Mouse (Mus musculus): ENCODE measurements around the gene Guca2a. TPM values are rescaled to one million over a fixed set of nuclear protein-coding genes. Genes with fewer than 3 reads are reported as not detected.

The Guca2a gene
- polyA plus RNA-seq (2014; fragmentation: Nextera tagmentation; extraction: Ambion mirVana) = not detected in 2 replicates

GRCm38 (mm10) chr4:119637176-119637845 is at the start of gene Guca2a:
Gene Guca2a, plus strand, starts transcription at chr4:119637704.
- no peak within 1 kb of the TSS for H3K27ac ChIP-seq (ENCODE audit: low read depth, low read length)
- H3K4me2 ChIP-seq = no peak within 1 kb of the TSS
- DNase-seq (ENCODE audit: low spot score, missing footprints) = peak; percentile 17
- no peaks in the 10 kb centered on the region for H3K4me1 ChIP-seq (ENCODE audit: control insufficient read depth, insufficient read depth, low read length)
- no peak within 1 kb of the TSS for H3K9ac ChIP-seq (ENCODE audit: low read length)
- 75% methylated on average over 4 of the region's 4 CpGs for WGBS
- no peak for ATAC-seq (ENCODE audit: low FRiP score)
- no peak within 1 kb of the TSS for H3K4me3 ChIP-seq (ENCODE audit: low read depth, low read length)
- no peaks in the 10 kb centered on the region for H3K36me3 ChIP-seq (ENCODE audit: control insufficient read depth, insufficient read depth, low read length)
- H3K9me3 ChIP-seq (ENCODE audit: control insufficient read depth, low read length) = no peaks in the 10 kb centered on the region
- H3K27me3 ChIP-seq (ENCODE audit: control insufficient read depth, insufficient read depth, low read length) = no peaks in the 10 kb centered on the region

- Histone ChIP-seq H3K4me2 (no peak overlapping the region), H3K27ac (ENCODE audit: low read depth, low read length) (no peak overlapping the region), H3K36me3 (ENCODE audit: control insufficient read depth, insufficient read depth, low read length) (peaks cover 2% of the 10 kb centered on the region; the same call in 1 of the 2 replicates), H3K9ac (ENCODE audit: low read length) (no peak overlapping the region), H3K4me1 (ENCODE audit: control insufficient read depth, insufficient read depth, low read length) (no peaks in the 10 kb centered on the region), H3K9me3 (ENCODE audit: control insufficient read depth, low read length) (no peaks in the 10 kb centered on the region), H3K4me3 (ENCODE audit: low read depth, low read length) (no peak overlapping the region), H3K27me3 (ENCODE audit: control insufficient read depth, insufficient read depth, low read length) (no peaks in the 10 kb centered on the region)
- WGBS = 97% methylated on average over 2 of the region's 2 CpGs
- ATAC-seq (ENCODE audit: low FRiP score) (no peak), DNase-seq (ENCODE audit: low spot score, missing footprints) (no peak)
These were observed 49.5 kb upstream of the Guca2a start for GRCm38 (mm10) chr4:119588037-119588436.

GRCm38 (mm10) chr4:119589423-119589822 is 48.1 kb upstream of the Guca2a start:
- ATAC-seq (ENCODE audit: low FRiP score) (no peak), DNase-seq (ENCODE audit: low spot score, missing footprints) (no peak)
- H3K9ac ChIP-seq (ENCODE audit: low read length) = no peak overlapping the region
- no peaks in the 10 kb centered on the region for H3K9me3 ChIP-seq (ENCODE audit: control insufficient read depth, low read length)
- 93% methylated on average over 2 of the region's 2 CpGs for WGBS
- H3K36me3 ChIP-seq (ENCODE audit: control insufficient read depth, insufficient read depth, low read length) = peaks cover 2% of the 10 kb centered on the region; the same call in 1 of the 2 replicates
- H3K4me2 ChIP-seq = no peak overlapping the region
- no peaks in the 10 kb centered on the region for H3K27me3 ChIP-seq (ENCODE audit: control insufficient read depth, insufficient read depth, low read length)
- no peak overlapping the region for H3K27ac ChIP-seq (ENCODE audit: low read depth, low read length)
- no peaks in the 10 kb centered on the region for H3K4me1 ChIP-seq (ENCODE audit: control insufficient read depth, insufficient read depth, low read length)
- no peak overlapping the region for H3K4me3 ChIP-seq (ENCODE audit: low read depth, low read length)

GRCm38 (mm10) chr4:119590027-119590426 is 47.5 kb upstream of the Guca2a start:
- Histone ChIP-seq H3K36me3 (ENCODE audit: control insufficient read depth, insufficient read depth, low read length) (peaks cover 2% of the 10 kb centered on the region; the same call in 1 of the 2 replicates), H3K4me1 (ENCODE audit: control insufficient read depth, insufficient read depth, low read length) (no peaks in the 10 kb centered on the region), H3K9ac (ENCODE audit: low read length) (no peak overlapping the region), H3K4me2 (no peak overlapping the region), H3K9me3 (ENCODE audit: control insufficient read depth, low read length) (no peaks in the 10 kb centered on the region), H3K27ac (ENCODE audit: low read depth, low read length) (no peak overlapping the region), H3K4me3 (ENCODE audit: low read depth, low read length) (no peak overlapping the region), H3K27me3 (ENCODE audit: control insufficient read depth, insufficient read depth, low read length) (no peaks in the 10 kb centered on the region)
- ATAC-seq (ENCODE audit: low FRiP score) = no peak
- 85% methylated on average over 1 of the region's 1 CpGs for WGBS
- DNase-seq (ENCODE audit: low spot score, missing footprints) = no peak

- no peak for DNase-seq (ENCODE audit: low spot score, missing footprints)
- no peaks in the 10 kb centered on the region for H3K27me3 ChIP-seq (ENCODE audit: control insufficient read depth, insufficient read depth, low read length)
- H3K36me3 ChIP-seq (ENCODE audit: control insufficient read depth, insufficient read depth, low read length) = peaks cover 2% of the 10 kb centered on the region; the same call in 1 of the 2 replicates
- no peak for ATAC-seq (ENCODE audit: low FRiP score)
- 64% methylated on average over 3 of the region's 3 CpGs for WGBS
- no peak overlapping the region for H3K9ac ChIP-seq (ENCODE audit: low read length)
- no peak overlapping the region for H3K27ac ChIP-seq (ENCODE audit: low read depth, low read length)
- no peak overlapping the region for H3K4me3 ChIP-seq (ENCODE audit: low read depth, low read length)
- H3K4me2 ChIP-seq = no peak overlapping the region
- H3K9me3 ChIP-seq (ENCODE audit: control insufficient read depth, low read length) = no peaks in the 10 kb centered on the region
- no peaks in the 10 kb centered on the region for H3K4me1 ChIP-seq (ENCODE audit: control insufficient read depth, insufficient read depth, low read length)
These were observed 45.0 kb upstream of the Guca2a start for GRCm38 (mm10) chr4:119592479-119592878.

GRCm38 (mm10) chr4:119594331-119594730 is 43.2 kb upstream of the Guca2a start:
- Histone ChIP-seq H3K9ac (ENCODE audit: low read length) (no peak overlapping the region), H3K27me3 (ENCODE audit: control insufficient read depth, insufficient read depth, low read length) (no peaks in the 10 kb centered on the region), H3K27ac (ENCODE audit: low read depth, low read length) (no peak overlapping the region), H3K4me3 (ENCODE audit: low read depth, low read length) (no peak overlapping the region), H3K36me3 (ENCODE audit: control insufficient read depth, insufficient read depth, low read length) (no peaks in the 10 kb centered on the region), H3K4me2 (no peak overlapping the region), H3K4me1 (ENCODE audit: control insufficient read depth, insufficient read depth, low read length) (no peaks in the 10 kb centered on the region), H3K9me3 (ENCODE audit: control insufficient read depth, low read length) (no peaks in the 10 kb centered on the region)
- ATAC-seq (ENCODE audit: low FRiP score) (no peak), DNase-seq (ENCODE audit: low spot score, missing footprints) (peak; percentile 73)
- WGBS = 98% methylated on average over 14 of the region's 14 CpGs

GRCm38 (mm10) chr4:119599605-119600004 is 37.9 kb upstream of the Guca2a start:
- no peak overlapping the region for H3K27ac ChIP-seq (ENCODE audit: low read depth, low read length)
- no peak for ATAC-seq (ENCODE audit: low FRiP score)

GRCm38 (mm10) chr4:119609488-119609887 is 28.0 kb upstream of the Guca2a start:
- Histone ChIP-seq H3K27me3 (ENCODE audit: control insufficient read depth, insufficient read depth, low read length) (no peaks in the 10 kb centered on the region), H3K4me2 (no peak overlapping the region), H3K4me1 (ENCODE audit: control insufficient read depth, insufficient read depth, low read length) (no peaks in the 10 kb centered on the region), H3K9ac (ENCODE audit: low read length) (no peak overlapping the region), H3K36me3 (ENCODE audit: control insufficient read depth, insufficient read depth, low read length) (peaks cover 5% of the 10 kb centered on the region; the same call in 1 of the 2 replicates), H3K9me3 (ENCODE audit: control insufficient read depth, low read length) (no peaks in the 10 kb centered on the region), H3K4me3 (ENCODE audit: low read depth, low read length) (no peak overlapping the region), H3K27ac (ENCODE audit: low read depth, low read length) (no peak overlapping the region)
- ATAC-seq (ENCODE audit: low FRiP score) (no peak), DNase-seq (ENCODE audit: low spot score, missing footprints) (peak; percentile 35)
- WGBS = 87% methylated on average over 1 of the region's 1 CpGs

More at GRCm38 (mm10) chr4:119599605-119600004, 37.9 kb upstream of the Guca2a start:
- DNase-seq (ENCODE audit: low spot score, missing footprints) = no peak
- H3K9ac ChIP-seq (ENCODE audit: low read length) = no peak overlapping the region
- no peaks in the 10 kb centered on the region for H3K27me3 ChIP-seq (ENCODE audit: control insufficient read depth, insufficient read depth, low read length)
- 89% methylated on average over 1 of the region's 1 CpGs for WGBS
- H3K4me2 ChIP-seq = no peak overlapping the region
- no peaks in the 10 kb centered on the region for H3K36me3 ChIP-seq (ENCODE audit: control insufficient read depth, insufficient read depth, low read length)
- H3K4me3 ChIP-seq (ENCODE audit: low read depth, low read length) = no peak overlapping the region
- no peaks in the 10 kb centered on the region for H3K4me1 ChIP-seq (ENCODE audit: control insufficient read depth, insufficient read depth, low read length)
- H3K9me3 ChIP-seq (ENCODE audit: control insufficient read depth, low read length) = no peaks in the 10 kb centered on the region

- H3K36me3 ChIP-seq (ENCODE audit: control insufficient read depth, insufficient read depth, low read length) = no peaks in the 10 kb centered on the region
- no peak overlapping the region for H3K4me2 ChIP-seq
- DNase-seq (ENCODE audit: low spot score, missing footprints) (peak; percentile 81), ATAC-seq (ENCODE audit: low FRiP score) (no peak)
- H3K27ac ChIP-seq (ENCODE audit: low read depth, low read length) = no peak overlapping the region
- H3K4me3 ChIP-seq (ENCODE audit: low read depth, low read length) = no peak overlapping the region
- H3K9me3 ChIP-seq (ENCODE audit: control insufficient read depth, low read length) = no peaks in the 10 kb centered on the region
- H3K4me1 ChIP-seq (ENCODE audit: control insufficient read depth, insufficient read depth, low read length) = no peaks in the 10 kb centered on the region
- H3K27me3 ChIP-seq (ENCODE audit: control insufficient read depth, insufficient read depth, low read length) = no peaks in the 10 kb centered on the region
- H3K9ac ChIP-seq (ENCODE audit: low read length) = no peak overlapping the region
- 65% methylated on average over 1 of the region's 1 CpGs for WGBS
These were observed 23.4 kb upstream of the Guca2a start for GRCm38 (mm10) chr4:119614078-119614477.

Data from midbrain, embryonic 11.5 days (tissue).